Mouse (Mus musculus): ENCODE results near the gene Cacna1i.

The Cacna1i gene

DNA sequence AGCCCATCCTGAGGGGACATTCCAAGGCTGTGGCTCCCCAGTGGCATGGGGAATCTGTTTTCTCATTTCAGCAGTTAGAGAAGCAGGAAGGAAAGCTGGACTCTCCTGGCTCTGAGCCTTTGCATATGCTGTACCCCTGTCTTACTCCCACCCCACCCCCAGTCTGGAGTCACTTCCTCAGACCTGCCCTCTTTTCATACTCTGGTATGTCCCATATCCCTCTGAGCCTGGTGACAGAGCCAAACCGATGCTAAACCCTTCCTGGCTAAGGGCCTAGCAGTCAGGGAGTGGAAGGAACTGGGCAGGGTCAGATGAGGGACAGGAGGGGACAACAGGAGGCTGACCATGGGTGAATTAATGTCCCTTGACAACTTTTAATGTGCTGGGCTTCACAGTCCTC is 120.8 kb downstream of the Cacna1i start:
- DNase-seq (ENCODE audit: low spot score), result no peak

- DNase-seq (ENCODE audit: low spot score), result no peak
Measured at GRCm38 (mm10) chr15:80410661-80411060, 123.6 kb downstream of the Cacna1i start.

GRCm38 (mm10) chr15:80413070-80413469 is 126.0 kb downstream of the Cacna1i start:
- no peak for DNase-seq (ENCODE audit: low spot score)

DNA sequence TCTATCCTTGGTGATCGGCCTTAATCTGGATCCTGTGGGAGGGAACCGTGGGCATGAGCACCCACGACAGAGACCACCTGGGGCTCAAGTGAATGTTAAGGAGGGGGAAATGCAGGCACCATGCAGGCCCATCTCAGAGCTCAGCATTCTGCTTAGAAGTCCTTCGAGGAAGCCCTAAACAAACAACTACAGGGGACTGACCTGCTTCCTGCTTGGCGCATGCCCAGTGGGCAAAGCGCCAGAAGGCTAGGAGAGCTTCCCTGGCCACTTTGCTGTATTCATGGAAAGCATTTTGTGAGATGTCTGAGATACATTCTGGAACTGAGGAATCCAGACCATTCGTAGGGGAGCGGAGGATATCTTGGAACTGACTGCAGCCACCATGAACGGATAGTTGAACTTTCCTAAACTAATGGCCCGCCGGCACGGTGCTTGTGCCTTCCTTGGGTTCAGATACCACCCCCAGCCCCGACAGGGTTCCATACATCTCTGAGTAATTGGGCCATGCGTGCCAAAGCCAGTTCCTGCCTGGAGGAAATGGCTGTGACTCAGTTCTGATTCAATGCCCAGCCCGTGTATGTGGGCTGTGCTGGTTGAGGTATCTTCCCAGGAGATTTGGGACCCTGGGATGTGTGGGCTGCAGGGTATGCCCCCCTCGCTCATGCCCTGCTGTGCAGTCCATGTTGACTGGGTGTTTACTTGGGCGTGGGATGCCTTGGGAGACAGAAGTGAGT is 127.1 kb downstream of the Cacna1i start:
- DNase-seq (ENCODE audit: low spot score), result no peak

GRCm38 (mm10) chr15:80415132-80415531 is 128.1 kb downstream of the Cacna1i start:
- no peak for DNase-seq (ENCODE audit: low spot score)

DNA sequence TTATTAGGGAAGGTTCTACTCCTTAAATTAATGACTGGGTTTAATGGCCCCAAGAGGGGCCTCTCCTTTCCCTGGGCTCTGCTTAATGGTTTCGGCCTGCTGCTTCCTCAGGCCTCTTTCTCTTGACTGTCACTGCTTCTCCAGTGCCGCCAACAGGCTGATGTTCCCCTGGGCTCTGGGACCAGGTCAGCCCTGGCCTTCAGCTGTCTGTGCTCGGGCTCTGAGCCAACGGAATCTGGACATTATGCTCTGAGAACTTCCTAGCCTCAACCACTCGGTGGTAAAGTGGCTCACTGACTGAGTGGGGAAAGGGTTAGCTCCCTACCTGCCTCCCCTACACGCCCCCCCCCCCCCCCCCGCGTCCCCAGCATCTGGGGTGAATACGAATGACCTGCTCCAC is 130.0 kb downstream of the Cacna1i start:
- no peak for DNase-seq (ENCODE audit: low spot score)

DNA sequence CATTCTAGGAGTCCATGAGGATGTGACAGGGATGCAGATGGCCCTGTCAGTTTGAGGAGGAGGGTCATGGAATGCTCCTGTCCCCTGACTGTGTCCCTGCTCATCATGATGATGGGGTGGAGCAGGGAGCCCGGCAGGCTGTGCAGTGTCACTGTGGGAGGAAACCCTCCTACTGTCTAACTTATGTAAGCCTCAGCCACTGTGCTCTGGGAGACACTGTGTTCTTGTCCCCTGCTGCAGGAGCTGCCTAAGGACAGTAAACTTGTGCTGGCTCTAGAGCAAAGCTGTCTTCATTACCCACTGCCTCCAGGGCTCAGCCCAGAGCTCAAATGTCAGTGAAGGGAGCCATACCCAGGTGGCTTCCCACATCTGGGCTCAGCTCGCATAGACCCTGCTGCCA is 131.1 kb downstream of the Cacna1i start:
- no peak for DNase-seq (ENCODE audit: low spot score)

GRCm38 (mm10) chr15:80430324-80430723 is 143.3 kb downstream of the Cacna1i start:
- DNase-seq (ENCODE audit: low spot score), result no peak

- no peak for DNase-seq (ENCODE audit: low spot score)
Measured at GRCm38 (mm10) chr15:80436961-80437360, 149.9 kb downstream of the Cacna1i start.

DNA sequence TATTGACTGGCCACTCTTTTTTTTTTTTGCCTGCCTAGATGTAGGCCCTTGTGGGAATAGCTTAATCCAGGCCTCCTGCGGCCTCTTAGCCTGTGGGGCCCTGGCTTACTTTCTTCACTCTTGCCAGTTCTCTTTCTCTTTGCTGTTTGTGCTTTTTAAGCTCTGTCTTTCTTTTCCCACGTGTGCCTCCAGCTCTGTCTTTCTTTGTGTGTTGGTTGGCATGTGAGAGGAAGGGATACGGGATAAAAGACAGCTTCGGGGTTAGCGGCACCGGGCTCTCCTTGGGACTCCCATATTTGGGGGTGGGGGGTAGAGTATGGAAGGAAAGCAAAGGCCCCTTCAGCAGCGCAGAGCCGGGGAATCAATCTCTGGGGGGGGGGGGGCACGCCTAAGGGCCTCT is 151.0 kb downstream of the Cacna1i start:
- no peak for DNase-seq (ENCODE audit: low spot score)

- no peak for DNase-seq (ENCODE audit: low spot score)
Measured at GRCm38 (mm10) chr15:80438423-80438822, 151.4 kb downstream of the Cacna1i start.

DNA sequence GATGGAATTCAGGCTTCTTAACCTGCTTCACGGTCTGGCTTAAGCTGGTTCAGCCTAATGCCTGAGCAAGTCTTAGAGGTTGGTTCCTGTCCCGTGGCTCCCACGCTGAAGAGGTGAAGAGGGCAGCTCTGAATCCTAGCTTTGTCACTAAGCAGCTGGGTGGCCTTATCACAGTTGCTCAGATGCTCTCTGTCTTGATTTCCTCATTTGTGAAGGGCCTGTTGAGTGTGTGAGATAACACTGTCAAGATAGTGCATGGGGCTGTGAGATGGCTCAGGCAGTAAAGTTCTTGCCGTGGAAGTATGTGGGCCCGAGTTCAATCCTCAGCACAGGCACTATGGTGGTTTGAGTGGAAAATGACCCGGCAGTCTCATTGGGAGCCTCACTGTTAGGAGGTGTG is 153.2 kb downstream of the Cacna1i start:
- DNase-seq (ENCODE audit: low spot score), result no peak

GRCm38 (mm10) chr15:80445956-80446687 is 159.1 kb downstream of the Cacna1i start:
- no peak for DNase-seq (ENCODE audit: low spot score)
